Mouse (Mus musculus) frontal cortex, adult (tissue): ENCODE measurements at regions not wholly inside any gene's neighbourhood (a gene's known extent, or its start where the extent isn't known, plus 50 kb on each side); places are given as distances from the start of the nearest gene placed in this dataset.
A peak's percentile ranks its signal among the peaks of the same experiment; 100 is the strongest.

Experiments
- ATAC-seq: cut with Nextera tagmentation; 2 replicates; pipeline ENCODE4 v1.9.2; 2017; ENCODE audit warnings: mild to moderate bottlenecking, moderate library complexity, mixed read lengths; ENCODE audit not compliant: low TSS enrichment

DNA sequence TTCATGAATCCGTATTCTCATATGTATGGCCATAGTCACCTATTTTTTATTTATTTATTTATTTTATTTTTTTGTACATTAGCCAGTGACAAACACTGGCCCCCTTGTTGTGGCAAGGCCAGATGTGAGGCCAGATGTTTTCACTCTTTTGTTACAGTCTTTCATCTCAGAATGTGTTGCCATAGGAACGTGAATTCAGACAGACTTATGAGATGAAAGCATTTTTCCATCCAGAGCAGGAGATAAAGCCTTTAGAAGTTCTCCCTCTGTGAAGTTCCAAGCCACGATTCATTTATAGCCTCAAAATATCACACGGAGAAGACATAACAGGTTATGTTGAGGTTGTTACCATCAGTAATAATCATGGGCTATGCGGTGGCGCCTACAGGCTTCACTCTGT is 220.9 kb downstream of the Arpp21 start:
- ATAC-seq: no peak

DNA sequence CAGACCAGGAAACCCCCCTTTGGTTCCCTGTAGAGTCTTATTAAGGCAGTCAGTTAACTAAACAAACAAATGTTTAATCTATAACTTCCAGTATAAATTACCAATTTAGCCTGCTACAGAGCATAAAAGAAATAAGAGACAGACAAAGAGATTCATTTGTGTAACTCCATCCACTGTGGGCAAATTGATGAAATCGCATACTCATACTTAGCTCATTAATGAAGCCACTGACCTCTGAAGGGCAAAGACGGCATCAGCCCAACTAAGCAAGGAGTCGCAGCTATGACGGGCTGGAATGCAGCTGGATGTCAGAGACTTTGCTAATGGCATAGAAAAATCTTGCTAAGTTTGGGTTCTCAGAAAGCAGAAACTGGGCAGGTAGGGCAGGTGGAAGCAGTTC is 241.3 kb downstream of the Arpp21 start:
- ATAC-seq: no peak

DNA sequence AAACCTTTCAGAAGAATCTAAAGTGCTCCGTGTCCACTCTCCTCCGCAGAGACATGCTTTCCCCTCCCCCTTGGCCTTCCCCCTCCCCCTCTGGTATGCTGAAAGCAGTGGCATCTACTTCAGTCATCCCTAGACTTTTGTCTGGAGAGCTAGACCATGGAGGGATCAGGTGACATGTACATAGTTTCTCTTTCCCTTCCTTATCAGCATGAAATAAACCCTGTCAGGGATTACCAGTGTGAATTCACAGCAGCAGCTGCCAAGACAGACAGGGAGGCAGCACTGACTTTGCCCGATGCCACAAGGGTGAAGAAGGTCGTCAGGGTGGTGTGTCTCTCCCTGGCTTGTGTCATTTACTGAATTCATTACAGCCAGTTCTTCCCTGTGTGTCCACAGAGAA is 241.9 kb downstream of the Arpp21 start:
- no peak for ATAC-seq

DNA sequence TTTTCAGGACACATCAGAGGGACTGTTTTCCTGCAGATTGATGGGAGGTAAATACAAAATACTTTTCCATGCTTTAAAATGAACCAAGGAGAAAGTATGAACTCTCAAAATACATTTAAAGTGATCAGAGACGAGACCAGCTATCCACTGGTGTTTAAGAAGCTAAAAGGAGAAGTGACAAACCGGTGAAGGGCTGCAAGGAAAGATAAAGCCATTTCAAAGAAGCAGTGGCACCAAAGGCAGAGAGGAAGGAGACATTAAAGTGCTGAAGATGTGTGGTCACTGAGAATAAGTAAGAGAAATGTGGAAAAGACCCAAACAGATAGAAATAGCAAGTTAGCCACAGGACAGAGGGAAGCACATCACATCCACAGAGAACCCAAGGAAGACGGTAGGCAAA is 245.7 kb downstream of the Arpp21 start:
- no peak for ATAC-seq

DNA sequence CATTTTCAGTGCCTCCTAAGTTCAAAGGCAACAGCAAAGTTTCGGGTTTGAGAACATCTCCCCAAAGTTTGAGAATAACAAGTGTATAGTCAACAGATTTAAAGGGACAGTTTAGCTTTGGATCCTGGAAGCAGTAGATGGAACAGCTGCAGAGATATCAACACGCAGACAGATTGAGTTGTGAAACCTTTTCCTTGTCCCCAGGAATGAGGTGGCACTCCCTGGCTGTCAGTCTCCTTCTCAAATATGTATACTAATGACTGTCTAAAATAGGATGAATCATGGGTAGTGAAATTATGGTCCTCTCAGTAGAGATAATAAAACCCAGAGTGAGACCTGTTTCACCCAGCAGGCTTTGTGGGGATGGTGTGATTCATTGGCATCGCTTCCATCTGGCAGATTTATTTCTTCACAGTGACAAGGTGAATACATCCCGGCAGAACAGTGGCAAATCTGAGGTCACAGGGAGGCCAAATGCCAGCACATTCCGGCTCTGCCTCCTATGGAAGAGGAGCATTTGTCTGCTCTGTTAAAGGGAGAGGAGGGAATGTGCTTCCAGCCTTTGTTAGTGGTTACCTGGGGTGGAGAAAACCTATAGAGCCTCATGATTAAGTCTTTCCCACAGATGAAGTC is 272.2 kb downstream of the Arpp21 start:
- ATAC-seq: no peak

DNA sequence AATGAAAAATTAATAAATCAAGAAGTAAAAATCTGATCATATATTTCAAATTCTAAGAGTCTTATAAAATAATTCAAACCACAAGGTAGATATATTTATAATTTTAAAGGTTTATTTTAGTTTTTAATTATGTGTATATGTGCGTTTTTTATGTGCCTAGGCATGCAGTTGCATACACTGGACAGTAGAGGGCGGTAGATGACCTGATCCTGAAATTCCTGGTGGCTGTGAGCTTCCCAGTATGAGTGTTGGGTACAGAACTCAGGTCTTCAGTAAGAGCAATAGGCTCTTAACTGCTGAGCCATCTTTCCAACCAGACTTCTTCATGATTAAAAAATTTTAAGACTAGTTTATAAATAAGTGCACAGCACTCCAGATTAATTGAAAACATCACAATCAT is 267.7 kb upstream of the Stac start:
- no peak for ATAC-seq

DNA sequence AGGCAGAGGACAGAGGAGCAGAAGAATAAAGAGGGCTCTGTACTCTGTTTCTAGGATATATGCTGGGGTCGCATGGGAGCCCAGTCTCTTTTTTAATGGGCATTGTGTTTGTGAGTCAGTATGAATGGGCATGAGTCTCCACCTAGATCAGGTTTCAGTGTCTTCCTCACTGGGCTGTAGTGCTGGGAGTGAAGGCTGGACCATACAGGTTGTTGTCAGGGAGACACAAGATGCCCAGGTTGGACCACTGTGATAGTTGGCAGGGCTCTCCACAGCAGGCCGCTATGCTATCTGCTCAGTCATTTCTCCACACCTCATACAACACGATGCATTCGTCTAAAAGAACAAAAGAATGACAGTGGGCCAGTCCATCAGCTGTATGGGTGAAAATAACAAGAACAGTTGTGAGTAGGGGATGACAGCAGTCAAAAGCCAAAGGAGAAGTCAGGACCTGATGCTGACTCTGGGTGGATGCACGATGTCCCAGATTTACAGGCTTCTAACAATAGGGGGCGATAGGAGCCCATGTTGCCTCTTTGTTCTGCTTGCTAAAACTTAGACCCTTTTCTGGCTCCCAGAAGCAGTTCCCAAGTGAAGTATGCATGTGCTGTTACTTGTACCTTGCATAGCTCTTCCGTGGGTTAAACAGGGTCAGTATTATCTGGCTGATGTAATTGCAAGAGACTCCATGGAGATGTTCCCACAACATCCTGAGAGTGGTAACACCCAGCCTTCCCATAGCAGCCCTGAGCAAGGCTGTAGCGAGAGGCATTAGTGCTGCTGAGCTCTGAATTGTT is 249.3 kb upstream of the Stac start:
- peak; percentile 93 for ATAC-seq

DNA sequence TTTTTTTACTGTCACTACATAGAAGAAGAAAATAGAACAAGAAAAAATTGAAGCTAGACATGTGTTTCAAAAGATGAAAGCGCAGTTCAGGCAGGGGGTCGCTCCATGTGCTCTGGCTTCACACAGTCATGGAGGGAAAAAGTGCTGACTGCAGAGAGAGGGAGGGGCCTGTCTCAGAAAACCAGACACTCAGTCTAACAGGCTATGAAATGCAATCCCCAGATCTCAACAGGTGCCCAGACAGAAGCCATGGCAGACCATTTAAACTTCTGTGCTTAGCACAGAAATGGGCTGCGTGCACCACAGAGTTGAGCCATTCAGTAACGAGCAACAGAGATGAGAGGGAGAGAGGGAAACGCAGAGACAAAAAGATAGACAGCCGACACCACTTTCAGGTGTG is 242.3 kb upstream of the Stac start:
- no peak for ATAC-seq

DNA sequence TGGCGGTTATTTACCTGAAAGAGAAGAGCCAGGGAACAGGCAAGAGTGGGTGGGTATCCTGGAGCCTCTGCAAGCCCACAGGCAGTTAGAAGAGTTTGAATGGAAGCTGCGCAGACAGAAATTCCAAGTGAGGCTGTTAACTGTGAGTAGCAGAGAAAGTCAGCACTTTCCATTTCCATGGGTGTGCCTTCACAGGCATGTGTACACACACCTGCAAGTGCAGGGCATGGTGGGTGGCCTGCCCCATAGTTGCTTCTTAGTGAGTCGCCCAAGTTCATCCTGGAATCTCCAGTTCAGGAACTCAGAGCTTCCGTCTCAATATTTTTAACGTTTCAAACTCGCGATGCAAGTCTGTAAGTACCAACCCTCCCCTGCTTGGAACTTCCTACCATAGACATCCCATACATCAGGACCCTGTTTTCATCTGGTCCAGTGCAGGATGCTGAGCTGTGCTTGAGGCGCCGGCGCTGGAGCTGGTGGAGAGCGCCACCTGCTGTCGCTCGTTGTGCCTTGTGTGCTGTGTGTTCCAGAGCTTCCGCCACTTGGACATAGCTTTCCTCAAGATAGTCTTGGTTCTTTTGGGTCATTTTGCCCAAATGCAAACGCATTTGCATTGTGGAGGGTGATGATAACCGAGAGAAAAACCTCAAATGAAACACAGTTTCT is 228.3 kb upstream of the Stac start:
- peak; percentile 85; the same call in 1 of the 2 replicates for ATAC-seq

DNA sequence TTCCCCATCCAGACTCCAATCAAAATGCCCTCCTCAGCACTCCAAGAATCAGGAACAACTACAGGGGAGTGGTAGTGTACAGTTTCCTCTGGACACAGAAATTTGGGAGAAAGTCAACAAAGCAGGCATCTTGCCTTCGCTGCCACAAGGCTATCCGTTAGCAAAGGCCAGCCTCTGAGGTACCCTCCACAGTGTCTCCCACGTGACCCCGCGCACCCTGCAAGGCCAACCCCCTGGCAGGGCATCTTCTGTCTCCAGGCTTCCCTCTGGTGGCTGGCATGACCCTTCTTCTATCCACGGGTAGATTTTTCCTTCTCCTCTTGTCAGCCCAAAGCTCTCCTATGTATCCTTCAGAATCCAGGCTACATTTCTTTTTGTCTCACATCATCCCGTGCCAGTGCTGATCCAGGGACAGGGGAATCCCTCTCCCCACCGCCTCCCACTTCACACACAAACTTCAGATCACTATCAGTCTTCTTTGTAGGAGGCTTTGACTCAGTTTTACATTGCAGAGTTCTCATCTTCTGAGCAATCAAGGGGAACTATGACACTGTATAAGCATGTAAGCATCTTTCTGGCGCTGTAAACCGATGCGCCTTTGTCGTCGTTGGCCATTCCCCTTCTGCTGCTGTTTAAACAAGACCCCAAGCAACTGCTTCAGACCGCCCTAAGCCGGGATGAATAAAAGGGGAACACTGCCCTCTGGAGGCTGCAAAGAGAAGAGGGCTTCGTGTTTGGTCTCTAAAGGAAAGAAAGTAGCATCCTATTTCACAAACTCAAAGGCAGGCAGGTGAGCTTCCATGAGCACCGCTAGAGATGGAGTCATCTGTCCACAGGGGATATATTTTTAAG is 226.8 kb upstream of the Stac start:
- ATAC-seq: peak; percentile 44; the same call in 1 of the 2 replicates

DNA sequence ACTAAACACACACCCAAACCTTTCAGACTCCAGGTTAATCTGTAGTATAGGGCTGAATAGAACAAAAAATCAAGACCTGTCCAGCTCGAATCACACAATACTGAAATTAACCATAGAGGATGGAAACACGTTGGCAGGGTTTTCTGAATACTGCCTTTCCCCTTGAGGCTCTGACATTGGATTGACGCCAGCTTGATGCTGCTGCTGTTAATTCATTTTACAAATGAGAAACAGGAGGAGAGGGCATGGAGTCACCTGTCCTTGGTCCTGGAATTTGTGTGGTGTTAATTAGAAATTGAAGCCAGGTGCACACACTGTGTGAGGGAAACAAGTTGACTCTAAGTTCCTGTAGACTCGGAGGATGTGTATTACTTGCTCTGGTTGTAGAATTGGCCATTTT is 218.7 kb upstream of the Stac start:
- no peak for ATAC-seq

DNA sequence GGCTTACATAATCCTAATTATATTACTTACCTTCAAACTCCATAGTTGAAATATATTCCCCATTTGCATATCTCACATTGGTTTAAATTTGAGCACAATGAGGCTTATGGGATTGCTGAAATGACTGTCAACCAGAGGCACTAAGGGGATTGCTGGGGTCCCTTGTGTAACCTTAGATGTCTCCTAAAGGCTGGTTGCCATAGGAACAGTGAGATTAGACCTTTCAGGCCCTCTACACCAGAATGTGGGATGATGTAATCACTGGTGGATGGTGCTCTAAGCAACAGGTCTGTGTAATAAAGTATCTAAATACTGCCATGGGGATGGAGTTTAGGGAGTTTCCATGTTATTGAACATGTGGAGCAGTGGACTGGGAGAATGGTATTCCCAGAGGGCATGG is 210.0 kb upstream of the Stac start:
- ATAC-seq: no peak

DNA sequence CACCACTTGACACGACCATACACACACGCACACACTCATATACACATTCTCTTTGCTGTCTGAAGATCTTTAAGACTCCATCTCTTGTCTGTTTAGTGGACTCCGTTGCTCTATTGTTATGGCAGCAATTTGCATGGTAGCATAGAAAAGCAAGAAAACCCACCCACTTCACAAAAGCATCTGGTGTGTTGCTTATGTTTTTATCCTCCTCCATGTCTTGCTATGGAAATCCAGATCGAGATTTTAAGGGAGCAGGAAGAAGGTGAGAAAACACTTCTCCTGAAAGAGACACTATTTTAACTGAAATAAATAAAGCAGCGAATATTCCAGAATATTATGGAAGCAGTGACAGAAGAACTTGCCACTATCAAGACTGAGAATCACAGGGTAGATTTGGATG is 207.5 kb upstream of the Stac start:
- ATAC-seq: 0 out of 2 replicates have a peak, but pooled peaks have one; percentile 38

DNA sequence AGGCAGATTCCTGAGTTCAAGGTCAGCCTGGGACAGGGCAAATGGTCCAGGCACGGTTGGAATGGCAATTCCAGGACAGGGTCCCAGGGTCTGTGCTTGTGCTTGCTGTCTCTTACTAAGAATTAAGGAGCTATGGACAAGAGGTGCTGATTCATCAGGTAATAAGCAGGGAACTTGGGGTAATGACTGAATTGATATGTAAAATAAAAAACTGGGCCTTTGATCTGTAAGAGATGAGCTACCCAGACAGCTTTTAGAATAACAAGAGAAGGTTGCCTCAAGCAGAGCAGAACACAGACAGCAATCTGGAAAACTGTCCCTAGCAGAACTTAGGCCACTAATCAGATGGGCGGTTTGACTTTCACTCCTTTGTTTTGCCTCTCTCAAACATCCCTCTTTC is 189.6 kb upstream of the Stac start:
- no peak for ATAC-seq

DNA sequence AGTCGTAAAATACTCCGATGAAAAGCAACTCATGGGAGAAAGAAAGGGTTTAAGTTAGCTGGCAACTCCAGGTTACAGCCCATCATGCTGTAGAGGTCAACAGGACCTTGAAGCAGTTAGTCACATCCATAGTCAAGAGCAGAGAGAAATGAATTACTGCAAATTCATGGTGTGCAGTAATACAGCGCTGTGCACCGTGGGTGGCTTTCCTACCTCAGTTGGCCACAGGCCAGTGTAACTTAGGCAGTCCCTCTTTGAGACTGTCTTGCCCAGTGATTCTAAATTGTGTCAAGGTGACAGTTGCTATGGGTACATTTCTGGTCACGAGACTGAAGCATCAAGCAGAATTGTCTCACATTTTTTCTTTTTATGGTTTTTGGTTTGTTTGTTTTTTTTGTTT is 186.7 kb upstream of the Stac start:
- ATAC-seq: no peak

DNA sequence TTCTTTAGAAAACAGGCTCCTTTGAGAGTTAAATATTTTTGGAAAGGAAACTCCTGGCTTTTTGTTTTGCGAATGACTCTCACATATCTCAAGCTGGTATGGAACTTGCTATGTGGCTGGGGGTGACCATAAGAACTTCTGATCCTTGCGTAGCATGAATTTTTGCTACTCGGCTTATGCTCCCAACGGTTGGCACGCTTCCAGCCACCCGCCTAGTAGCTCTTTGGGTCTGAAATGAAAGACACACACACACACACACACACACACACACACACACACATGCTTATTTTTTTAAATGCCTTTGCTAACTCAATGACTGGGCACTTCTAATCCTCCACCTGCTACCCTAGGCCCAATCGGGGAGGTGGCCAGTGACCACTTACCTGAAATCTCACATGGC is 180.3 kb upstream of the Stac start:
- no peak for ATAC-seq

DNA sequence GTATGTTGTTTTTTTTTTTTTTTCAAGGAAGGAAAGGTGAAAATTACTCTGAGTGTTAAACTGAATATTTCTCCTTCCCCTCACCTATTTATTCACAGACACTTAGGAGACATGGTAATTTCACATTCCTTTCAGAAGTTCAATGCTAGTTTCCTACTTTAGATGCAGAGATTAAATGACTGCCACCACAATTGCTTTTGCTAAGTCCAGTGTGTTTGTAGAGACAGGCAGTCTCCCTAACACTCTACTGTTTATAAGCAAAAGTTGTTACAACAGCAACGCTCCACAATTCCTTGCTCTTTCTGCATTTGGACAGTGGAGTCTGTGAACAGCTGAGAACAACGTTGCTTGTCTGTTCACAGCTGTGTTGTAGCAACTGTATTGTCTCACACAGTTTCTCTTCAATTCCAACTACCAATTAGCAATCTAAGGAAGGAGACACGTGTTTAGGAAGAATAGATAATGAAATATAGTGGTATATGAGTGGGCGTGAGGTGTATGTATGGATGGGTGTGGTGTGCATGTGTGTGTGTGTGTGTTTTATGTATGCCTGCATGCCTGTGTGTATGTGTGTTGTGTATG is 179.7 kb upstream of the Stac start:
- ATAC-seq: no peak

DNA sequence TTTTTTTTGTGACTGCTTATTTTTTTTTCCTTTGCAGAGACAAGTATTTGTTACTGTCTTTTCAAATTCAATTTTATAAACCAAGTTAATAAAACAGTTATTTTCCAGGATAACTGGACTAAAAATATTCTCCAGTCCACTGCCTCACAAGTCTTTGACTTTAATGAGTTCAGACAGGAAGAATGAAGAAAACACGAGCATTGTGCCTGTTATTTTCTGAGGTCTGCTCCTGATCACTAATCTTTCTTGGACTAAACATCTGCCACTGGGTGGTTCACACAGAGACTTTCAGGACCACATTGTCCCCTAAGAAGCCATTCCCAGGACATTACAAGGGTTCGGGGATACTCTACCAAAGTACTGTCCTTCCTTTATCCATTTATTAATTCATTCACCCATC is 167.9 kb upstream of the Stac start:
- ATAC-seq: no peak

DNA sequence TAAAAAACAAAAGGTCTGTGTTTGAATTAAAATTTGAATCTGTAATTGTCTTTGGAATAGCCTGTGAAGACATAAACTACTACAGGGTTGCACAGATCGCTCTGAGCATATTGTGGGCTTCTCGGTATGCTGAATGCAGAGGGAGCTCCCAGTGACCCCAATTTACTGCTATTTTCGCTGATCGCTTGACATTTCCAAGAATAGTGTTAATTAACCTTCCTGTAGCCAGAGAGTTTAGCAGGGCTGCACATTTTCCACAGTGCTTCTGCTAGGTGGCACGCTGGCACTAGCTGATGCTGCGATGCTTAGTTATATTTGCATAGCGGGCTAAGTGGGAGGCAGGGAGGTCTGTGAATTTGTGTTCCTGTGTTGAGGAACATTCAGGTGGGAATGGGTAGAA is 164.8 kb upstream of the Stac start:
- no peak for ATAC-seq

DNA sequence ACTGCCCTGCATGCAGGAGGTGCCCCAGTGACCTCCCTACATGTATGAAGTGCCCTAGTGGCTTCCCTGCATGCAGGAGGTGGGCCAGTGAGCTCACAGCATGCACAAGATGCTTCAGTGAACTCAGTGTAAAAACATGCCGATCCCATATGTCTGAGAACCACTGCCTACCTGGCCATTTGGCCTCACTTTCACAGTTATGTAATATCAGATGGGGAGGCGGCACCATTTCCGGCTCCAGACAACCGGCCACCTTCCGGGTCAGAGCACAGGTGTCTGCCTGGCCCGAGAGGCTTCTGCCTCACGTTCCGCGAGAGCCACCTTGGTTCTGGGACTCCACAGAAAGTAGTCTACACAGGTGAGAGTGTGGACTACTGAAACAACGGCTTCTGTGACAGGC is 156.2 kb upstream of the Stac start:
- no peak for ATAC-seq

DNA sequence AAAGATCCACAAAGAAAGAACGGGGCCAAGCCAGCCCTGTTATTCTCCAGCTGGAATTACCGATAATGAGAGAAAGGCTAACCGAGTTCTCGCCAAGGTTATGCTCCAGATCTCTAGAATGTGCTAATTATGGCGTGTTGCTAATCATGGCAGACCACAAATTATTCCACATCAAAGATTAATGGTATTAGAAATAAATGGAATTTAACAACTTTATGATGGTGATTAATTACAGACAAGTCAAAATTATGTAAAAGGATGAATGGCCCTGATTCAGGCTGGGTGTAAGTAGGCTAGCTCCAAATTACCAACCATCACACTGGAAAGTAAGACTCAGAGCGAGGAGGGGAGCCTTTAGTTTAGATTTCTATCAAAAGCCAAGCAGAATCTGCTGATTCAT is 151.0 kb upstream of the Stac start:
- no peak for ATAC-seq
